Mouse (Mus musculus): Measurements from ENCODE around the gene 1700018B08Rik. TPM values are rescaled to one million over a fixed set of nuclear protein-coding genes. Genes with fewer than 3 reads are reported as not detected.

1700018B08Rik gene
- total RNA-seq, 1 experiment from 2014 or later, result not detected

- no peak for DNase-seq
Measured at GRCm38 (mm10) chr8:121561636-121562345, 17.7 kb upstream of the 1700018B08Rik start.

GRCm38 (mm10) chr8:121560432-121561100, 16.4 kb upstream of the 1700018B08Rik start:
- no peak for DNase-seq

GRCm38 (mm10) chr8:121559801-121560200, 15.7 kb upstream of the 1700018B08Rik start:
- DNase-seq, result no peak

GRCm38 (mm10) chr8:121558538-121558937, 14.4 kb upstream of the 1700018B08Rik start:
- no peak for DNase-seq

GRCm38 (mm10) chr8:121557746-121558145, 13.6 kb upstream of the 1700018B08Rik start:
- no peak for DNase-seq

GRCm38 (mm10) chr8:121553831-121554475, 9.8 kb upstream of the 1700018B08Rik start:
- DNase-seq, result no peak

- no peak for DNase-seq
Measured at GRCm38 (mm10) chr8:121552506-121552905, 8.4 kb upstream of the 1700018B08Rik start.

- no peak for DNase-seq
Measured at GRCm38 (mm10) chr8:121551065-121551985, 7.2 kb upstream of the 1700018B08Rik start.

GRCm38 (mm10) chr8:121550056-121550455, 5.9 kb upstream of the 1700018B08Rik start:
- no peak for DNase-seq

- peak; percentile 81 for DNase-seq
Measured at GRCm38 (mm10) chr8:121547132-121547531, 3.0 kb upstream of the 1700018B08Rik start.

- DNase-seq, result no peak
Measured at GRCm38 (mm10) chr8:121544936-121545335, 816 bp upstream of the 1700018B08Rik start.

- no peak for DNase-seq
Measured at GRCm38 (mm10) chr8:121542901-121543300, 1.2 kb downstream of the 1700018B08Rik start.

GRCm38 (mm10) chr8:121541862-121542261, 2.3 kb downstream of the 1700018B08Rik start:
- no peak for DNase-seq

GRCm38 (mm10) chr8:121532381-121532780, 11.7 kb downstream of the 1700018B08Rik start:
- DNase-seq, result peak; percentile 61

- no peak for DNase-seq
Measured at GRCm38 (mm10) chr8:121530639-121531038, 13.5 kb downstream of the 1700018B08Rik start.

- no peak for DNase-seq
Measured at GRCm38 (mm10) chr8:121528790-121529189, 15.3 kb downstream of the 1700018B08Rik start.

GRCm38 (mm10) chr8:121527751-121528150, 16.4 kb downstream of the 1700018B08Rik start:
- no peak for DNase-seq

GRCm38 (mm10) chr8:121526811-121527550, 17.1 kb downstream of the 1700018B08Rik start:
- no peak for DNase-seq

- DNase-seq, result no peak
Measured at GRCm38 (mm10) chr8:121525111-121525818, 18.9 kb downstream of the 1700018B08Rik start.

- DNase-seq, result peak; percentile 91
Measured at GRCm38 (mm10) chr8:121513429-121513828, 30.7 kb downstream of the 1700018B08Rik start.

GRCm38 (mm10) chr8:121511751-121512150, 32.4 kb downstream of the 1700018B08Rik start:
- DNase-seq, result no peak

Measured in adrenal gland, postnatal 14 days (tissue).